Mouse (Mus musculus): Measurements from ENCODE around the gene Atp5g2.
"Not testable (repeated sequence)": the region's sequence is repeated elsewhere in the genome, so short reads cannot be mapped to it uniquely, and the experiment has no call there.

Atp5g2 gene

DNA sequence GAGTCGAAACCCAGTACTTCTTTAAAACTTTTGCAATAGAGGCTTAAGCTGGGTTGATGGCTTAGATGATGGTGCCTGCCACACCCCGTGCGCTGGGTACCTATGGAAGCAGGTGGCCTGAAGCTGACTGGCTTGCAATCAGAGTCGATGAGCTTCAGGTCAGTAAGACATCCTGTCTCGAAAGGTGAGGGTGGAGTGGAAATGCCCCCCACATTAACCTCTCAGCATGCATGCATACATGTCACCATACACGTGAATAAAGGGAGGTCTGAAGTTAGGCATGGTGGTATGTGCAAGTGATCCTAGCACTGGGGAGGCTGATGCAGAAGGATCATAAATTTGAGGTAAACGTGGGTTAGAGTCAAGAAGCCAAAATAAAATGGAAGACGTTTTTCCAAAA lies 2.6 kb downstream of the Atp5g2 start:
- no peak for DNase-seq (ENCODE audit: low spot score in 2 of 2)

DNA sequence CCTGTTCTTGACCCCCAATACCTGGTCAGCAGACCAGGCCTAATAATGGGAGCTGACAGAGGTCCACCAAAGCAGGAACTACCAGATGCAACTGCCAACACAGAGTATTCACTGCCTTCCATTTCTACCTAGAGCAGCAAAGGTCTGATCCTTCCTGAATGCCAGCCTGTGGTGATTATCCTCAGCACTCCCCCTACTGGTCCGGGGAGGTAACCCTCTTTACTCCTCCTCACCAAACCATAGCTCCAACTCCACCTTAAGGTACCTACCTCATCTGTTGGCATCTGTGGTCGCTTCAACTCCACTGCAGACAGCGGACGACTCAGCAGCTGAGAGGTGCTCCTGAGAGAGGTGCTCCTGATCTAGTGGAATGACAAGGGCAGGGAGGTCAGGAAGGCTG lies 6.7 kb downstream of the Atp5g2 start:
- DNase-seq (ENCODE audit: low spot score in 2 of 2), result peak; percentile 69 to 78

GRCm38 (mm10) chr15:102663825-102664224 lies 8.3 kb downstream of the Atp5g2 start:
- no peak for DNase-seq (ENCODE audit: low spot score in 2 of 2)

- not testable (repeated sequence) for DNase-seq (ENCODE audit: low spot score in 2 of 2)
Measured at GRCm38 (mm10) chr15:102662601-102663000, 9.6 kb downstream of the Atp5g2 start.

DNA sequence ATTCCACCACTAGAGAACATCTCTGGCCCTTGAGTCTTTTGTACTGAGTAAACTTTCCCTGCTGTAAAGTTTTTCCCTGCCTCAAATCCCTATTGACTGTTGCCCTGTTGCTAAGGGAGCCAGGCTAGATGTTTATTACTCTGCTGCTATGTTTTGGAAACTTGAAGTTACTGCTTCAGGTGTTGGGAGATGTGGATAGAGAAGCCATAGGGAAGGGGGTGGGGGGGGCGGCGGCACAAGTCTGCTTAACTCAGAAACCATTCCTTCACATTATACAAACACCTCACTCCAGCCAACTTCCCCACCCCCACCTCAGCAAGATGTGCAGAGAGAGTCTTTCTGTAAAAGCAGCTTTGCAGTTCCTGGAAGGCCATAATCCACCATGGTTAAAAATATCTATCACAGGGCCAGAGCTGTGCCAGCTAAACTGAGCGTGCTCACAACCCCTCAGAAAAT lies 14.2 kb downstream of the Atp5g2 start:
- DNase-seq (ENCODE audit: low spot score in 2 of 2), result peak in 1 of 2 experiments; percentile 35

GRCm38 (mm10) chr15:102656658-102657057 lies 15.5 kb downstream of the Atp5g2 start:
- DNase-seq (ENCODE audit: low spot score in 2 of 2), result no peak

GRCm38 (mm10) chr15:102651928-102652660 lies 20.1 kb downstream of the Atp5g2 start:
- not testable (repeated sequence) for DNase-seq (ENCODE audit: low spot score in 2 of 2)

DNA sequence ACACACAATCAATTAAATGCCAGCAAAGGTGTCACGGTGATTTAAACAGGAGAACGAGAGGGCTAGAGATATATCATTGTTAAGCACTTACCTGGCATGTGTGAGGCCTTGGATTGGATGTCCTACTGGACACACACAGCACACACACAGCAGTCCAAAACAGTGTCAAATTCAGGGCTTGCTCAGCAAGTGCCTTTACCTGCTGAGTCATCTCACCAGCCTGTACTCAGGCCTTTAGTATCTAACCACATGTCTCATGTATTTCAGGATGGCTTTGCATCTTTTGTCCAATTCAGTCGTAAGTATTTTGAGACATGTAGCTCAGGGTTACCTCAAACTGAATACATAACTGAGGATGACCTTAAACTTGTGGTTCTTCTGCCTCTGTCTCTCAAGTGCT lies 21.0 kb downstream of the Atp5g2 start:
- no peak for DNase-seq (ENCODE audit: low spot score in 2 of 2)

DNA sequence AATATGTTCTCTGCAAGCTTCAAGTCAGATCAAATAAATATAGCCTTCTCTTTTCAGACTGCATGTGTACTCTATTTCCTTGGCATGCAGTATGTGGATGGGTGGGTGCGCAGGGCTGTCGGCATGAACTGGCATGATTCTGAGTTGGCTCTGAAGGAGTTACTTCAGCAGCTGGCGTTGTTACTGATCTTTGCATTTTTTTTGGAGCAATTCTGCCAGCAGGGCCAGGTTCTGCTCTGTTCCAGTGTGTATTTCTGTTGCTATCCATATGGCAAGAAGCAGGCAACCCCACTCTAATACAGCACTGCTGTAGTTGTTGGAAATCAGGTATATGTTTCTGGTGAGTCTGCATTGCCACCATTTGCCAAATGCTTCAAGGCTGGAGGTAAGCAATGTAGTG lies 36.3 kb downstream of the Atp5g2 start:
- peak; percentile 46 to 68 for DNase-seq (ENCODE audit: low spot score in 2 of 2)

GRCm38 (mm10) chr15:102634684-102635083 lies 37.5 kb downstream of the Atp5g2 start:
- no peak for DNase-seq (ENCODE audit: low spot score in 2 of 2)

DNA sequence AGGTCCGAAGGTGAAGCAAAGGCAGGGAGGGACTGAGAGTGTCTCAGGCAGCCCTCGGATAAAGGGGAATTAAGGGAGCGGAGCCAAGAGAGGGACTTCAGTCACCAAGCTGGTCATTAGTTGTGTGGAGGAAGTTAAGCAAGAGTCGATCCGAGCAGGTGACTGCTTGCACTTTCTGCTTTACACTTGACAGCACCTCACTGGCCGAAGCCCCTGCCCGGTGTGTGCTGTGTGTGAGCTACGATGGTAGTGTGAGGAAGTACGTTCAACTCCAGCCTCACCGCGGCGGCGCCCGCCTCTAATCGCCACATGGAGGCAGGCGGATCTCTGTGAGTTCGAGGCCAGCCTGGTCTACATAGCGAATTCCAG lies 46.5 kb downstream of the Atp5g2 start:
- no peak for DNase-seq (ENCODE audit: low spot score in 2 of 2)

DNA sequence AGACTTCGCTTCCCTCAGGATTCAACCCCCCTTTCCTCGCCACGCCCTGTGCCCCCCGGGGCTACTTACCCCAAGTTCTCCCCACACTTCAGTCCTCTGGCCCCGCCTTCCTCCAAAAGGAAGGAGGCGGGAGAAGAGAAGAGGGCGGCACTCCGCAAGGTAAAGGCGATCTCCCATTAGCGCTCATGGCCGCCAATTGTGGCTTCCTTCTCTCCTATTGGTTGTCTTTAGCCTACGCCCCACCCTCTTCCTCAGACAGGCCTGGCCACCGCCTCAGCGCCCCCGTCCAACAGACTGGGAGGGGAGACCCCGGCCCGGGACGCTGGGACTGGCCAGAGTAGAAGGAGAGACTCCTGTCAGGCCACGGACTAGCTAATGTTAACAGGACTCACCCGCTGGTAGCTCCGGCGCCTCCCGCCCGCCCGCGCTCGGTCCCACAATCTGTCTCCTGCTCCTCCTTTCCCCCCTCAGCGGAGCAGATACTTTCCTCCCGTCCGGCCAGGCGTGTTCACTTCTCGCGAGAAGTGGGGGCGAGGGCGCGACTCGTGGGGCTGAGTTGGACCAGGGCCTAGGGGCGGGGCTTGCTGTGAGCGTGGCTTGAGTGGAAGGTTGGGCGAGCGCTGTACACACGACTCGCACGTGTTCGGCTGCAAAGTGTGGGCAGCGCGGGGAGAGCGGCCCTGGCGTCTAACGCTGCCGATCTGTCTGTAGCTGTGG lies 47.0 kb downstream of the Atp5g2 start, which contains the start of the genes Gm28047 and Atf7:
Gene Gm28047, minus strand, starts transcription at position 98 of the 717 bp plus-strand sequence.
Gene Atf7, minus strand, starts transcription at position 495 of the 717 bp plus-strand sequence.
- DNase-seq (ENCODE audit: low spot score in 2 of 2), result peak; percentile 98 to 99

DNA sequence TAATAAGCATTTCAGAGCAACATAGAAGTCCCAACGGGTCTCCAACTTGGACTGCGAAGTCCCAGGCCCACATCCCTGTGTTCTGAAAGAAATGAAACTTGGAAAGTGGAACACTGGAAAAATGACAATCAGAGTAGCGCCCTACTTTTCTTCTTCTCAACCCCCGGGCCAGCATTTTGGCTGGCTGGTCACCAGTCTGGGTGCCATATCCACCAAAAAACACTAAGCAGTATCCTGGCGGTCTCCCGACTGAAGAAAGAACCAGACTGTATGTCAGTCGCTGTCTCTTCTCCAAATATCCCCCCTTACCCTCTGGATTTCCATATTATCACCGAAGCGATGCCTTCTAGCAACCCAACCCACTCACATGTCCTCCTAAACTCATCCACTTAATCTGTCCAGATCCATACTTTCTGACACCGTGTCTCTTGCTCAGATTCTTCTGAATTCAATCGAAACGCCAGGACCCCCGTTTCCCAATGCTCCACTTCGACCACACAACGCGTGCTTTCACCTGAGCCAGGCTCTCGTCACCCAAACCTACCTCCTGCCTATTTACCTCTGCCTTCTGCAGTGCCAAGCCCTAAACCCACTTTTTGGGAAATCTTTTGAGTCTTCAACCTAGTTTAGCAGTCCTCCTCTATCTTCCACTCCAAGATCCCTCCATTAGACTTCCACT lies 47.7 kb downstream of the Atp5g2 start:
- DNase-seq (ENCODE audit: low spot score in 2 of 2), result peak; percentile 8 to 32

DNA sequence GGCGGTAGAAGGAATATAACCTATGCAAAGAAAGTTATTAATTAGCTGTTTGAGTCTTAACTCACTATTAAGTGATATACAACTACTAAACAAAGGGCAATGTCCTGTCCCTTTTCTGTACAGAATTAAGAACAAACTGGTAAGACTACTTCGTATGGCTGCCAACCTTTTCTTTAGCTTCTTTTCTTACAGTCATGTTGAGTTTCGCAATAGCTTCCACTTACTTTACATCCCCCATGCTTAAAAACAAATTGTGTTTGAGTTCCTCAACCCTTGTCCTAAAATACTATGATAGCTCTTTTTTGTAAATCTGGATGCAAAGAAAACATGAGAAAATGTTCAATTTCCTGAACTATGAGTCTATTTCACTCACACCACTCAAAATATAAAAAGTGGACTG lies 49.0 kb downstream of the Atp5g2 start:
- DNase-seq (ENCODE audit: low spot score in 2 of 2), result no peak

GRCm38 (mm10) chr15:102622536-102622935 lies 49.6 kb downstream of the Atp5g2 start:
- no peak for DNase-seq (ENCODE audit: low spot score in 2 of 2)

DNA sequence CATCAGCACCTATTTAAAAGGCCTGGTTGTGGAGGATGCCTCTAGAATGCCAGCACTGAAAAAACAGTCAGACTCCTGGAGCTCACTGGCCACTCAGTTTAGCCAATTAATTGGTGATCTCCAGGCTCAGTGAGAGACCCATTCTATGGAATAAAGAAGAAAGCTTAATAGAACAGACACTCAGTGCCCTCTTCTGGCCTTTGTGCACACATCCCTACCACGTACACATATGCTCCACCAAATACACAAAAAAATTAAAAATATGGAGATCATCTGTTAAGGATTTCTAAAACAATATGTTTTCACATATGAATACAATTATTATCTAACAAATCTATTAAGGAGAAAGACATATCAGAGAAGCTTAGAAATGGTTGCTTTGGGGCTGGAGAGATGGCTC lies 51.4 kb downstream of the Atp5g2 start:
- no peak for DNase-seq (ENCODE audit: low spot score in 2 of 2)

GRCm38 (mm10) chr15:102619486-102619885 lies 52.7 kb downstream of the Atp5g2 start:
- no peak for DNase-seq (ENCODE audit: low spot score in 2 of 2)

GRCm38 (mm10) chr15:102617654-102618053 lies 54.5 kb downstream of the Atp5g2 start:
- DNase-seq (ENCODE audit: low spot score in 2 of 2), result no peak

- DNase-seq (ENCODE audit: low spot score in 2 of 2), result no peak
Measured at GRCm38 (mm10) chr15:102616174-102616573, 56.0 kb downstream of the Atp5g2 start.

DNA sequence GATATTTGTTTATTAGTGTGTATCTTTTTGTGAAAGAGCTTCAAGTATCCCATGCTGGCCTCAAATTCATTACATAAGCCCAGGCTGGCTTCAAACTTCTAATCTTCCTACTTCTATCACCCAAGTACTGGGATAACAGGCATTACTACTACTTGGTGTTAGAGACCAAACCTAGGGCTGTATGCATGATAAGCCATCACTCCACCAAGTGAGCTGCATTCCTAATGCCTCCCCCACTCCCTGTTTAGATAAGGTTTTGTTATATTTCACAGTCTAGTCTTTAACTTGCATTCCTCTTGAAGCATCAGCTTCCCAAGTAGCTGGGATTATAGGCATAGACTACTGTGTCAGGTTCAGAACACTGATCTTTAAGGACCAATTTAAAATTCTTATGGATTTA lies 57.9 kb downstream of the Atp5g2 start:
- DNase-seq (ENCODE audit: low spot score in 2 of 2), result no peak

GRCm38 (mm10) chr15:102612966-102613365 lies 59.2 kb downstream of the Atp5g2 start:
- no peak for DNase-seq (ENCODE audit: low spot score in 2 of 2)

Data from right cerebral cortex, adult 2 months (tissue).